Mouse (Mus musculus): ENCODE measurements around the gene Zdhhc19.

DNA sequence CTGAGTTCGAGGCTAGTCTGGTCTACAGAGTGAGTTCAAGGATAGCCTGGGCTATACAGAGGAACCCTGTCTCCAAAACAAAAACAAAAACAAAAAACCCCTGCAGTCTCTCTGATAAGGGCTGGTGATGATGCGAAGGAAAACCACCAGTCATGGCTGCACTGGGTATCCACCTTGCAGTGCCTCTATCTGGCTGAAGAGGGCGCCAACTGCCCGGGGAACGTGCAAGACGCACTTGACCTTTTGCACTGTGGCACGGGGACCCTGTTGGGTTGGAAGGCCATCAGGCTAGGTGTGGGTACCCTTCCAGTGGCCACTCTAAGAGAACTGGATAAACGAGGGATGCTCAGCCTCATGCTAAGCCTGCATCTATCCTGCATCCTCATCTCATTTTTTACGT is 11.3 kb downstream of the Zdhhc19 start:
- peak; percentile 99 for TF ChIP-seq CTCF (IDR thresholded peaks at IDR 0.05; ENCODE audit: low read depth, low read length)
- TF ChIP-seq POLR2A (IDR thresholded peaks at IDR 0.05; ENCODE audit: extremely low read depth, insufficient read depth, low read length): no peak

Data from liver, adult 2 months (tissue).